In genomic region chr17:13835876-13836275, GRCm38 (mm10) we compare ENCODE assay signal across 10 mouse cellular contexts.
DNase-seq lines count a peak whose midpoint lies in the region; ATAC-seq and TF ChIP-seq lines count a peak whose summit lies in the region.
"Had no signal": no experiment of that assay in that cellular context is flagged by ENCODE, and none has a peak within 500 bp of the region (broad histone marks: within the 10 kb centered on the region; RNA-seq: fewer than 3 reads in every experiment).

No protein-coding gene starts in this region.

- WGBS in kidney, postnatal 0 days, result 84% methylated on average over 4 of the region's 4 CpGs

- peaks cover 29% of the 10 kb centered on the region for H3K36me3 ChIP-seq in kidney, postnatal 0 days (ENCODE audit: insufficient read depth, low read length)

- H3K9me3 ChIP-seq in kidney, postnatal 0 days (replicated peaks; ENCODE audit: low read length), result no peaks in the 10 kb centered on the region
- H3K9me3 ChIP-seq: embryonic facial prominence, embryonic 13.5 days; limb, embryonic 15.5 days had no signal

- no peak for ATAC-seq in kidney, postnatal 0 days (replicated peaks; ENCODE audit: low FRiP score, low read depth)
- ATAC-seq in hematopoietic stem cell, adult 5-6 weeks (replicated peaks in 1 of 2; ENCODE audit: insufficient read depth in 1 of 2, low FRiP score in 2 of 2, low TSS enrichment in 1 of 2, low read depth in 1 of 2, poor library complexity in 2 of 2, severe bottlenecking in 2 of 2), result peak; percentile 53 to 62; a peak in 3 of 4 replicates

- DNase-seq in kidney, postnatal 0 days (ENCODE audit: low spot score), result peak; percentile 64
- DNase-seq in kidney, adult 8-10 months, result no peak
- peak; percentile 14 for DNase-seq in ES-CJ7 (ENCODE audit: low read depth, low spot score)
- DNase-seq in c-Kit-positive CD71-negative TER-119-negative erythroid progenitor cells, embryonic 14.5 days (ENCODE audit: low read depth), result peak; percentile 33
- DNase-seq in retina, adult 2 months (ENCODE audit: low read depth, low spot score), result peak; percentile 20
- no peak for DNase-seq in right cerebral cortex, postnatal 14 days
- DNase-seq in frontal cortex, postnatal 14 days (ENCODE audit: low spot score in 2 of 2), result no peak

- peak; percentile 71 for TF ChIP-seq CTCF in kidney, postnatal 0 days (IDR thresholded peaks at IDR 0.05; ENCODE audit: low read depth)

- H3K27me3 ChIP-seq in kidney, postnatal 0 days (ENCODE audit: insufficient read depth, low read length), result no peaks in the 10 kb centered on the region
- H3K27me3 ChIP-seq: embryonic facial prominence, embryonic 13.5 days; limb, embryonic 15.5 days had no signal

- no peak overlapping the region for H3K4me3 ChIP-seq in kidney, postnatal 0 days (replicated peaks; ENCODE audit: low read depth, low read length)
- H3K4me3 ChIP-seq: embryonic facial prominence, embryonic 13.5 days; limb, embryonic 15.5 days had no signal

- no peak overlapping the region for H3K27ac ChIP-seq in kidney, postnatal 0 days
- H3K27ac ChIP-seq: embryonic facial prominence, embryonic 13.5 days; limb, embryonic 15.5 days had no signal

- no peak overlapping the region for H3K9ac ChIP-seq in kidney, postnatal 0 days (ENCODE audit: low read depth, low read length)
- H3K9ac ChIP-seq: embryonic facial prominence, embryonic 13.5 days; limb, embryonic 15.5 days had no signal

- H3K4me2 ChIP-seq in kidney, postnatal 0 days (ENCODE audit: low read length), result no peak overlapping the region
- H3K4me2 ChIP-seq: embryonic facial prominence, embryonic 13.5 days; limb, embryonic 15.5 days had no signal

- H3K4me1 ChIP-seq in kidney, postnatal 0 days (replicated peaks; ENCODE audit: insufficient read depth, low read length), result no peaks in the 10 kb centered on the region
- H3K4me1 ChIP-seq: embryonic facial prominence, embryonic 13.5 days; limb, embryonic 15.5 days had no signal

Comparison
In these comparisons a context has a peak if more than half of its experiments do, and no peak if none do; other contexts are left out.
1. DNase-seq: peak in kidney, postnatal 0 days (single experiment), ES-CJ7 (single experiment), c-Kit-positive CD71-negative TER-119-negative erythroid progenitor cells, embryonic 14.5 days (single experiment) and retina, adult 2 months (single experiment); none in kidney, adult 8-10 months (0 of 2), right cerebral cortex, postnatal 14 days (single experiment) and frontal cortex, postnatal 14 days (0 of 2).